Mouse (Mus musculus): Measurements from ENCODE around the gene Ccdc88c.

GRCm38 (mm10) chr12:100875960-100876359 is 152.9 kb downstream of the Ccdc88c start:
- TF ChIP-seq POLR2A (IDR thresholded peaks at IDR 0.05; ENCODE audit: insufficient read length, low read depth) (no peak), TCF3 (IDR thresholded peaks at IDR 0.05; ENCODE audit: insufficient read length, low read depth) (no peak), MYOD1 (IDR thresholded peaks at IDR 0.05; ENCODE audit: control insufficient read depth in 1 of 3, insufficient read length in 2 of 3, low read depth in 2 of 3) (no peak), E2F4 (IDR thresholded peaks at IDR 0.05; ENCODE audit: insufficient read depth) (no peak), CEBPB (IDR thresholded peaks at IDR 0.05; ENCODE audit: insufficient read depth, poor library complexity, severe bottlenecking) (no peak), USF1 (IDR thresholded peaks at IDR 0.05; ENCODE audit: low read depth) (no peak), SRF (IDR thresholded peaks at IDR 0.05; ENCODE audit: control insufficient read depth, insufficient read length, low read depth) (no peak), MYOG (IDR thresholded peaks at IDR 0.05; ENCODE audit: control insufficient read depth in 1 of 3, insufficient read depth in 1 of 3, insufficient read length in 2 of 3, low read depth in 2 of 3) (no peak), MAX (IDR thresholded peaks at IDR 0.05; ENCODE audit: low read depth) (no peak), TCF12 (IDR thresholded peaks at IDR 0.05; ENCODE audit: insufficient read depth, poor library complexity, severe bottlenecking) (no peak), POLR2AphosphoS2 (IDR thresholded peaks at IDR 0.05; ENCODE audit: insufficient read length, low read depth) (no peak), REST (IDR thresholded peaks at IDR 0.05; ENCODE audit: insufficient read depth, insufficient read length) (no peak)
